In genomic region chr5:137054873-137055272, GRCm38 (mm10) we compare ENCODE assay signal across 28 mouse cellular contexts. TPM values are rescaled to one million over a fixed set of nuclear protein-coding genes. Genes with fewer than 3 reads are reported as not detected.
DNase-seq lines count a peak whose midpoint lies in the region; ATAC-seq and TF ChIP-seq lines count a peak whose summit lies in the region.
"Had no signal": no experiment of that assay in that cellular context is flagged by ENCODE, and none has a peak within 500 bp of the region (broad histone marks: within the 10 kb centered on the region; RNA-seq: fewer than 3 reads in every experiment).

No protein-coding gene starts in this region.

- no peak overlapping the region for H3K9ac ChIP-seq in intestine, postnatal 0 days (ENCODE audit: low read depth, low read length)
- H3K9ac ChIP-seq in intestine, embryonic 16.5 days (ENCODE audit: low read depth, low read length), result no peak overlapping the region
- no peak overlapping the region for H3K9ac ChIP-seq in liver, postnatal 0 days (replicated peaks)
- no peak overlapping the region for H3K9ac ChIP-seq in forebrain, postnatal 0 days
- H3K9ac ChIP-seq: embryonic facial prominence, embryonic 13.5 days; embryonic facial prominence, embryonic 15.5 days; forebrain, embryonic 12.5 days had no signal

- H3K4me2 ChIP-seq in intestine, postnatal 0 days (replicated peaks; ENCODE audit: low read depth), result no peak overlapping the region
- no peak overlapping the region for H3K4me2 ChIP-seq in intestine, embryonic 16.5 days (ENCODE audit: low read depth, low read length)
- H3K4me2 ChIP-seq in liver, postnatal 0 days (ENCODE audit: low read depth, low read length), result no peak overlapping the region
- no peak overlapping the region for H3K4me2 ChIP-seq in forebrain, postnatal 0 days (ENCODE audit: low read depth)
- H3K4me2 ChIP-seq: embryonic facial prominence, embryonic 13.5 days; embryonic facial prominence, embryonic 15.5 days; forebrain, embryonic 12.5 days had no signal

- H3K4me3 ChIP-seq in intestine, postnatal 0 days (ENCODE audit: low read depth, low read length), result no peak overlapping the region
- no peak overlapping the region for H3K4me3 ChIP-seq in intestine, embryonic 16.5 days (ENCODE audit: low read length)
- H3K4me3 ChIP-seq in liver, postnatal 0 days (ENCODE audit: low read depth, low read length), result no peak overlapping the region
- no peak overlapping the region for H3K4me3 ChIP-seq in forebrain, postnatal 0 days (ENCODE audit: low read depth, low read length)
- H3K4me3 ChIP-seq: embryonic facial prominence, embryonic 13.5 days; embryonic facial prominence, embryonic 15.5 days; erythroblast, embryonic 14.5 days; forebrain, embryonic 10.5 days; forebrain, embryonic 12.5 days had no signal

- H3K9me3 ChIP-seq in intestine, postnatal 0 days (ENCODE audit: control insufficient read depth), result no peaks in the 10 kb centered on the region
- no peaks in the 10 kb centered on the region for H3K9me3 ChIP-seq in intestine, embryonic 16.5 days (ENCODE audit: control insufficient read depth, low read length)
- H3K9me3 ChIP-seq in liver, postnatal 0 days (ENCODE audit: low read length), result no peaks in the 10 kb centered on the region
- H3K9me3 ChIP-seq in forebrain, postnatal 0 days (ENCODE audit: low read length), result no peaks in the 10 kb centered on the region
- H3K9me3 ChIP-seq: embryonic facial prominence, embryonic 13.5 days; embryonic facial prominence, embryonic 15.5 days; forebrain, embryonic 10.5 days; forebrain, embryonic 12.5 days; G1E had no signal

- 64% methylated on average over 5 of the region's 5 CpGs for WGBS in intestine, postnatal 0 days
- 80% methylated on average over 5 of the region's 5 CpGs for WGBS in intestine, embryonic 16.5 days
- WGBS in liver, postnatal 0 days (ENCODE audit: insufficient replicate concordance), result 73% methylated on average over 5 of the region's 5 CpGs
- 85% methylated on average over 5 of the region's 5 CpGs for WGBS in forebrain, postnatal 0 days

- TF ChIP-seq CTCF in intestine, postnatal 0 days (IDR thresholded peaks at IDR 0.05; ENCODE audit: low read depth), result no peak
- no peak for TF ChIP-seq CTCF in liver, postnatal 0 days (IDR thresholded peaks at IDR 0.05; ENCODE audit: low read depth)
- no peak for TF ChIP-seq CTCF in forebrain, postnatal 0 days (IDR thresholded peaks at IDR 0.05; ENCODE audit: low read depth)

- TF ChIP-seq EP300 in liver, postnatal 0 days (IDR thresholded peaks at IDR 0.05; ENCODE audit: low read depth), result no peak

- H3K4me1 ChIP-seq in intestine, postnatal 0 days (replicated peaks; ENCODE audit: control insufficient read depth, insufficient read depth, low read length), result 0 out of 2 replicates have a peak, but pooled peaks cover 2% of the 10 kb centered on the region
- H3K4me1 ChIP-seq in intestine, embryonic 16.5 days (ENCODE audit: control insufficient read depth, insufficient read depth, low read length), result no peaks in the 10 kb centered on the region
- H3K4me1 ChIP-seq in liver, postnatal 0 days (ENCODE audit: insufficient read depth), result peaks cover 3% of the 10 kb centered on the region
- H3K4me1 ChIP-seq in forebrain, postnatal 0 days (ENCODE audit: insufficient read depth), result no peaks in the 10 kb centered on the region
- H3K4me1 ChIP-seq: embryonic facial prominence, embryonic 13.5 days; embryonic facial prominence, embryonic 15.5 days; forebrain, embryonic 12.5 days had no signal

- no peak for DNase-seq in liver, postnatal 0 days
- DNase-seq in liver (no peak), adipocyte (ENCODE audit: low spot score) (peak; percentile 53)
- no peak for DNase-seq in forebrain, postnatal 0 days
- DNase-seq: adrenal gland, postnatal 10 days; adrenal gland, postnatal 25 days; B cell, adult 2 months; cerebellum, adult 11 months; cerebellum, adult 18-20 months; cerebellum, adult 8-10 months; cerebellum, adult 9-11 months; cerebellum, postnatal 14 days; cerebellum, postnatal 36 days; embryo, embryonic 11 days had no signal

- no peaks in the 10 kb centered on the region for H3K27me3 ChIP-seq in intestine, postnatal 0 days (replicated peaks; ENCODE audit: control insufficient read depth, insufficient read depth, low read length)
- no peaks in the 10 kb centered on the region for H3K27me3 ChIP-seq in intestine, embryonic 16.5 days (replicated peaks; ENCODE audit: control insufficient read depth, insufficient read depth, low read length)
- H3K27me3 ChIP-seq in liver, postnatal 0 days (ENCODE audit: insufficient read depth, low read length), result no peaks in the 10 kb centered on the region
- H3K27me3 ChIP-seq in forebrain, postnatal 0 days (ENCODE audit: insufficient read depth, low read length), result no peaks in the 10 kb centered on the region
- H3K27me3 ChIP-seq: embryonic facial prominence, embryonic 15.5 days; forebrain, embryonic 12.5 days; Patski had no signal

- H3K36me3 ChIP-seq in intestine, postnatal 0 days (ENCODE audit: control insufficient read depth, insufficient read depth), result no peaks in the 10 kb centered on the region
- no peaks in the 10 kb centered on the region for H3K36me3 ChIP-seq in intestine, embryonic 16.5 days (ENCODE audit: control insufficient read depth, insufficient read depth, low read length)
- no peaks in the 10 kb centered on the region for H3K36me3 ChIP-seq in liver, postnatal 0 days (replicated peaks; ENCODE audit: insufficient read depth, low read length)
- H3K36me3 ChIP-seq in forebrain, postnatal 0 days (ENCODE audit: insufficient read depth), result no peaks in the 10 kb centered on the region
- H3K36me3 ChIP-seq: embryonic facial prominence, embryonic 13.5 days; embryonic facial prominence, embryonic 15.5 days; forebrain, embryonic 10.5 days; forebrain, embryonic 12.5 days; G1E had no signal

- peak; percentile 44; the same call in 1 of the 2 replicates for ATAC-seq in intestine, postnatal 0 days
- ATAC-seq in intestine, embryonic 16.5 days, result no peak
- peak; percentile 72 for ATAC-seq in liver, postnatal 0 days
- no peak for ATAC-seq in forebrain, postnatal 0 days
- ATAC-seq: activated CD4-positive, CD25-positive, alpha-beta regulatory T cell, adult 4 months; CD4-positive, CD25-positive, alpha-beta regulatory T cell, adult 4 months; forebrain, embryonic 14.5 days; forebrain, embryonic 16.5 days; Patski had no signal

- H3K27ac ChIP-seq in intestine, postnatal 0 days (ENCODE audit: low read depth, low read length), result no peak overlapping the region
- no peak overlapping the region for H3K27ac ChIP-seq in intestine, embryonic 16.5 days (ENCODE audit: low read length)
- no peak overlapping the region for H3K27ac ChIP-seq in liver, postnatal 0 days (ENCODE audit: low read depth)
- H3K27ac ChIP-seq in forebrain, postnatal 0 days (ENCODE audit: low read depth, low read length), result no peak overlapping the region
- H3K27ac ChIP-seq: embryonic facial prominence, embryonic 13.5 days; embryonic facial prominence, embryonic 15.5 days; forebrain, embryonic 10.5 days; forebrain, embryonic 12.5 days had no signal

RNA-seq across cellular contexts. Expression of gene Ap1s1, which starts 8.9 kb away (rescaled TPM):
- polyA plus RNA-seq in intestine, postnatal 0 days (2015; fragmentation: Nextera tagmentation; extraction: Ambion mirVana), result 229 and 232 TPM in 2 replicates
- 284 and 285 TPM in 2 replicates for polyA plus RNA-seq in intestine, embryonic 16.5 days (2015; fragmentation: Nextera tagmentation; extraction: Ambion mirVana)
- polyA plus RNA-seq in liver, postnatal 0 days (2015; fragmentation: Nextera tagmentation; extraction: Ambion mirVana), result 57.9 and 60.7 TPM in 2 replicates
- total RNA-seq in forebrain, postnatal 0 days (2014; rRNA removed), result 105 and 144 TPM in 2 replicates
- polyA plus RNA-seq in forebrain, postnatal 0 days (2015; fragmentation: Nextera tagmentation; extraction: Ambion mirVana), result 335 and 346 TPM in 2 replicates

RNA-seq across cellular contexts. Expression of gene Serpine1, which starts 17.2 kb away (rescaled TPM):
- 0.20 and 0.22 TPM in 2 replicates for polyA plus RNA-seq in intestine, postnatal 0 days (2015; fragmentation: Nextera tagmentation; extraction: Ambion mirVana)
- 0.24 and 0.29 TPM in 2 replicates for polyA plus RNA-seq in intestine, embryonic 16.5 days (2015; fragmentation: Nextera tagmentation; extraction: Ambion mirVana)
- polyA plus RNA-seq in liver, postnatal 0 days (2015; fragmentation: Nextera tagmentation; extraction: Ambion mirVana), result 0.23 and 0.25 TPM in 2 replicates
- 1.2 and 3.1 TPM in 2 replicates for total RNA-seq in forebrain, postnatal 0 days (2014; rRNA removed)
- 0.06 and 0.28 TPM in 2 replicates for polyA plus RNA-seq in forebrain, postnatal 0 days (2015; fragmentation: Nextera tagmentation; extraction: Ambion mirVana)
- total RNA-seq: common myeloid progenitor, adult 5-6 weeks had no signal
- polyA plus RNA-seq: activated CD4-positive, CD25-positive, alpha-beta regulatory T cell, adult 4 months; erythroblast, embryonic 14.5 days had no signal

RNA-seq across cellular contexts. Expression of gene Vgf, which starts 28.7 kb away (rescaled TPM):
- 1.3 and 1.6 TPM in 2 replicates for polyA plus RNA-seq in intestine, postnatal 0 days (2015; fragmentation: Nextera tagmentation; extraction: Ambion mirVana)
- polyA plus RNA-seq in intestine, embryonic 16.5 days (2015; fragmentation: Nextera tagmentation; extraction: Ambion mirVana), result 0.50 and 0.64 TPM in 2 replicates
- not detected in 2 replicates for polyA plus RNA-seq in liver, postnatal 0 days (2015; fragmentation: Nextera tagmentation; extraction: Ambion mirVana)
- total RNA-seq in forebrain, postnatal 0 days (2014; rRNA removed), result 82.7 and 116 TPM in 2 replicates
- 26.7 and 40.0 TPM in 2 replicates for polyA plus RNA-seq in forebrain, postnatal 0 days (2015; fragmentation: Nextera tagmentation; extraction: Ambion mirVana)
- total RNA-seq: common myeloid progenitor, adult 5-6 weeks had no signal
- polyA plus RNA-seq: activated CD4-positive, CD25-positive, alpha-beta regulatory T cell, adult 4 months; CD4-positive, CD25-positive, alpha-beta regulatory T cell, adult 4 months had no signal

Comparison
In these comparisons a context has a peak if more than half of its experiments do, and no peak if none do; other contexts are left out.
1. ATAC-seq: peak in intestine, postnatal 0 days (single experiment) and liver, postnatal 0 days (single experiment); none in intestine, embryonic 16.5 days (single experiment) and forebrain, postnatal 0 days (single experiment).
2. RNA of gene Vgf, which starts 28.7 kb away (polyA plus RNA-seq): 26.7 to 40.0 TPM in forebrain, postnatal 0 days; 1.3 to 1.6 TPM in intestine, postnatal 0 days, 0.50 to 0.64 TPM in intestine, embryonic 16.5 days and not detected in liver, postnatal 0 days; every median in the first group is over 10 times any median in the second.